Mouse (Mus musculus) E14TG2a.4 (cell line): ENCODE data around the gene Ttll1.

ENCODE experiments used
- CTCF ChIP-seq: conservative IDR thresholded peaks from 2 replicates; pipeline ENCODE4 v1.5.1; 2014; ENCODE audit warnings: low read length
- NANOG ChIP-seq: IDR thresholded peaks from 2 replicates; pipeline ENCODE4 v1.6.1; 2014; ENCODE audit warnings: borderline replicate concordance, low read length, mixed read lengths
- POU5F1 ChIP-seq: IDR thresholded peaks from 2 replicates; pipeline ENCODE4 v1.6.1; 2014; ENCODE audit warnings: low read length, borderline replicate concordance

DNA sequence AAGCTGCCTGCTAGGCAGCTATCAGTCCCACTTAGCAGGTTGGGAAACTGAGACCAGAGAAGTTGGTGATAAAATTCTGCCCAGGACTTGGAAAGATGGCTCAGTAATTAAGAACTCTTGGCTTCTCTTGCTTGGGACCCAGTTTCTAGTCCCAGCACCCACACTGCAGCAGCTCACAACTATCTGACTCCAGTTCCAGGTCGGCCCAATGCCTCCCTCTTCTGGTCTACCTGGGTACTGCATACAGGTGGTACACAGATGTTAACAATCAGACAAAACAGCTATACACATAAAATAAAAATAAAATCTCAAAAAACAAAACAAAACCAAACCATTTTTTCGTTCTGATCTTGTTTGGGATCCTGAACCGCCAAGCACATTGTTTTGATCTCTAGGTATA, 10.3 kb downstream of the Ttll1 start:
- peak; percentile 99 for TF ChIP-seq CTCF
- no peak for TF ChIP-seq NANOG
- TF ChIP-seq POU5F1 = no peak
